Mouse (Mus musculus): ENCODE data around the gene Tenm4.

- TF ChIP-seq CTCF (IDR thresholded peaks at IDR 0.05; ENCODE audit: low read depth, low read length) (no peak), TAL1 (conservative IDR thresholded peaks at IDR 0.05; ENCODE audit: low read depth, low read length) (no peak), POLR2AphosphoS5 (IDR thresholded peaks at IDR 0.05; ENCODE audit: insufficient replicate concordance, low read depth, low read length) (no peak)
Observed at GRCm38 (mm10) chr7:96552292-96552860, 381.3 kb downstream of the Tenm4 start.

Data from G1E (cell line).